8 mouse cellular contexts compared by ENCODE assay signal in genomic region chr15:64023770-64024719, GRCm38 (mm10). TPM values are rescaled to one million over a fixed set of nuclear protein-coding genes. Genes with fewer than 3 reads are reported as not detected.
DNase-seq lines count a peak whose midpoint lies in the region; ATAC-seq and TF ChIP-seq lines count a peak whose summit lies in the region.

No protein-coding gene starts in this region.

- peaks cover 11% of the 10 kb centered on the region for H3K4me1 ChIP-seq in lung, adult 2 months (ENCODE audit: control insufficient read depth, insufficient read depth, low read length)
- H3K4me1 ChIP-seq in forebrain, embryonic 13.5 days: peaks cover 25% of the 10 kb centered on the region
- H3K4me1 ChIP-seq in intestine, embryonic 16.5 days (ENCODE audit: control insufficient read depth, insufficient read depth, low read length): peaks cover 4% of the 10 kb centered on the region; the same call in 1 of the 2 replicates
- peaks cover 36% of the 10 kb centered on the region for H3K4me1 ChIP-seq in thymus, adult 2 months (replicated peaks; ENCODE audit: control insufficient read depth, insufficient read depth, low read length)

- no peaks in the 10 kb centered on the region for H3K27me3 ChIP-seq in forebrain, embryonic 13.5 days
- H3K27me3 ChIP-seq in intestine, embryonic 16.5 days (replicated peaks; ENCODE audit: control insufficient read depth, insufficient read depth, low read length): no peaks in the 10 kb centered on the region
- no peaks in the 10 kb centered on the region for H3K27me3 ChIP-seq in thymus, adult 2 months (ENCODE audit: control insufficient read depth, insufficient read depth, low read length)

- 19% methylated on average over 13 of the region's 13 CpGs for WGBS in lung, adult 2 months
- WGBS in forebrain, embryonic 13.5 days: 13% methylated on average over 13 of the region's 13 CpGs
- 54% methylated on average over 13 of the region's 13 CpGs for WGBS in intestine, embryonic 16.5 days
- 9% methylated on average over 13 of the region's 13 CpGs for WGBS in macrophage (ENCODE audit: missing documents)
- 8% methylated on average over 13 of the region's 13 CpGs for WGBS in thymus, adult 2 months

- no peak for DNase-seq in lung, adult 2 months
- DNase-seq in lung, adult 18-20 months: no peak
- peak; percentile 88 for DNase-seq in thymus, adult 2 months
- DNase-seq in left cerebral cortex, postnatal 25 days (ENCODE audit: low spot score in 2 of 2): no peak
- DNase-seq in cerebellum, postnatal 25 days: no peak

- peak overlapping the region; percentile 54 for H3K27ac ChIP-seq in forebrain, embryonic 13.5 days
- H3K27ac ChIP-seq in intestine, embryonic 16.5 days (ENCODE audit: low read length): peak overlapping the region; percentile 18; the same call in 1 of the 2 replicates
- peak overlapping the region; percentile 94 for H3K27ac ChIP-seq in macrophage
- peak overlapping the region; percentile 97 for H3K27ac ChIP-seq in thymus, adult 2 months (ENCODE audit: control insufficient read depth, insufficient read depth, low read length)

- no peak for TF ChIP-seq CTCF in lung, adult 2 months (IDR thresholded peaks at IDR 0.05; ENCODE audit: insufficient read depth, low read length)
- TF ChIP-seq CTCF in thymus, adult 2 months (IDR thresholded peaks at IDR 0.05; ENCODE audit: borderline replicate concordance, control insufficient read depth, extremely low read depth, insufficient read depth, low read length, poor library complexity): no peak

- H3K9me3 ChIP-seq in forebrain, embryonic 13.5 days (replicated peaks): no peaks in the 10 kb centered on the region
- no peaks in the 10 kb centered on the region for H3K9me3 ChIP-seq in intestine, embryonic 16.5 days (ENCODE audit: control insufficient read depth, low read length)

- TF ChIP-seq POLR2A in lung, adult 2 months (IDR thresholded peaks at IDR 0.05; ENCODE audit: borderline replicate concordance, extremely low read depth, low read depth, low read length): no peak
- TF ChIP-seq POLR2A in thymus, adult 2 months (IDR thresholded peaks at IDR 0.05; ENCODE audit: control insufficient read depth, extremely low read depth, insufficient read depth, low read length, poor library complexity): 0 out of 2 replicates have a peak, but pooled peaks have one; percentile 50

- ATAC-seq in forebrain, embryonic 13.5 days: peak; percentile 80
- 0 out of 2 replicates have a peak, but pooled peaks have one; percentile 37 for ATAC-seq in intestine, embryonic 16.5 days

- H3K36me3 ChIP-seq in forebrain, embryonic 13.5 days (ENCODE audit: poor library complexity, severe bottlenecking): peaks cover 5% of the 10 kb centered on the region; the same call in 1 of the 2 replicates
- H3K36me3 ChIP-seq in intestine, embryonic 16.5 days (ENCODE audit: control insufficient read depth, insufficient read depth, low read length): no peaks in the 10 kb centered on the region
- H3K36me3 ChIP-seq in macrophage (ENCODE audit: inconsistent target): peaks cover 11% of the 10 kb centered on the region; the same call in 1 of the 2 replicates
- peaks cover 10% of the 10 kb centered on the region; the same call in 1 of the 2 replicates for H3K36me3 ChIP-seq in thymus, adult 2 months (ENCODE audit: control insufficient read depth, insufficient read depth, low read length)

- 0 out of 2 replicates have a peak overlapping the region, but pooled peaks have one; percentile 21 for H3K9ac ChIP-seq in forebrain, embryonic 13.5 days
- H3K9ac ChIP-seq in intestine, embryonic 16.5 days (ENCODE audit: low read depth, low read length): no peak overlapping the region

- H3K79me2 ChIP-seq in macrophage (ENCODE audit: inconsistent target): peaks cover 94% of the 10 kb centered on the region

- peak overlapping the region; percentile 53 for H3K4me3 ChIP-seq in lung, adult 2 months (replicated peaks; ENCODE audit: extremely low read depth, low read depth, low read length)
- 0 out of 2 replicates have a peak overlapping the region, but pooled peaks have one; percentile 6 for H3K4me3 ChIP-seq in forebrain, embryonic 13.5 days
- no peak overlapping the region for H3K4me3 ChIP-seq in intestine, embryonic 16.5 days (ENCODE audit: low read length)
- peak overlapping the region; percentile 21; the same call in 1 of the 2 replicates for H3K4me3 ChIP-seq in macrophage (ENCODE audit: inconsistent target)
- peak overlapping the region; percentile 28; the same call in 1 of the 2 replicates for H3K4me3 ChIP-seq in thymus, adult 2 months (ENCODE audit: control insufficient read depth, insufficient read depth, low read length)

- intact Hi-C loops in left cerebral cortex, postnatal 25 days (cut with DNase I): no loop called here

- peak overlapping the region; percentile 44 for H3K4me2 ChIP-seq in forebrain, embryonic 13.5 days
- H3K4me2 ChIP-seq in intestine, embryonic 16.5 days (ENCODE audit: low read depth, low read length): no peak overlapping the region

RNA-seq across cellular contexts. Expression of gene Fam49b, which starts 36.2 kb away (rescaled TPM):
- polyA plus RNA-seq in lung, adult 2 months (2012; rRNA removed): 19.1 and 23.1 TPM in 2 replicates
- 91.1 and 98.2 TPM in 2 replicates for polyA plus RNA-seq in forebrain, embryonic 13.5 days (2015; fragmentation: Nextera tagmentation; extraction: Ambion mirVana)
- polyA plus RNA-seq in intestine, embryonic 16.5 days (2015; fragmentation: Nextera tagmentation; extraction: Ambion mirVana): 43.0 and 47.6 TPM in 2 replicates
- 100 to 1,000 TPM in 20 of 26 experiments, 10 to 100 TPM in 6; 58.2 to 328 (median 181) TPM for total RNA-seq in macrophage (2018; cell fraction: chromatin; rRNA removed)
- 100 to 1,000 TPM in 14 of 26 experiments, 10 to 100 TPM in 12; 73.9 to 143 (median 102) TPM for total RNA-seq in macrophage (2018; cell fraction: cytosol; rRNA removed)
- total RNA-seq in macrophage (2018; cell fraction: nucleus; rRNA removed): 100 to 1,000 TPM in 20 of 26 experiments, 10 to 100 TPM in 6; 73.4 to 267 (median 156) TPM
- 104 to 139 TPM (median 138 TPM) in 3 replicates for polyA plus RNA-seq in macrophage (2018)
- polyA plus RNA-seq in thymus, adult 2 months (2012; rRNA removed): 82.3 and 128 TPM in 2 replicates
- total RNA-seq in left cerebral cortex, postnatal 25 days (2021): 100 to 1,000 TPM; 193 to 195 TPM

Comparison
In these comparisons a context has a peak if more than half of its experiments do, and no peak if none do; other contexts are left out.
1. H3K27ac ChIP-seq: peak in every context shown above with its lines; median percentile 97 in thymus, adult 2 months; 94 in macrophage; 54 in forebrain, embryonic 13.5 days; 18 in intestine, embryonic 16.5 days.